Mouse (Mus musculus): ENCODE measurements around the gene Akap8l.

Gene Akap8l

DNA sequence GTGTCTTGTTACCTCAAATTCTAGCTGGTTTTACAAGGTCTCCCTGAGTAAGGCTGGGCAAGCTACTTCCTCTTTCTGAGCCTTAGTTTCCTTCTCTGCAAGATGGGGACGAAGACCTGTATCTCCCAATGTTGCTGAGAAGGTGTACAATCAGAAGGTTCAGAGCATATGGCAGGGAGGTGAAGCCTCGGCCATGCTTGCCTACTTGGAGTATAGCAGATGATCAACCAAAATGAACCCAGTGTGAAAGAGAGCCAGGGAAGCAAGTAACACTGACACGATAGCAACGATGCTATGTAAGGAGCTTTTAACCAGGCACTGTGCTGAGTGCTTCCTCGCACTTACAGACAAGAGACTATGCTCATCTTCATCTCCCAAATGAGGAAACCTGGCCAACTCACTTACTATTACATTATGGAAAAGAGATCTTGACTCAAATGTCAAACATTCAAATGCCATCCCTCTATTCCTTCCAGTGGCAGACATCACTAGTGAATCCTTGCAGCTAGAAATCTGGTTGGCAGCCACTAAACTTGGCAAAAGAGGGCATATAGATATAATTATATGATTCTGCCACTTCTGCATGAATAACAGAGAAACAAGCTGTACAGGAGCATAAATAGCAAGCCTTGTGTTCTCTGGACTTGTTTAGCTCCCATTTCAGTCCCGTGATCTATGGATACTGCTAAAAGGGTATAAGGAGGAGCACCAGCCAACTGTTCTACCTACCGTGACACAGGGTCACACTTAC is 8.0 kb upstream of the Akap8l start:
- no peak for DNase-seq (ENCODE audit: low read depth)

DNA sequence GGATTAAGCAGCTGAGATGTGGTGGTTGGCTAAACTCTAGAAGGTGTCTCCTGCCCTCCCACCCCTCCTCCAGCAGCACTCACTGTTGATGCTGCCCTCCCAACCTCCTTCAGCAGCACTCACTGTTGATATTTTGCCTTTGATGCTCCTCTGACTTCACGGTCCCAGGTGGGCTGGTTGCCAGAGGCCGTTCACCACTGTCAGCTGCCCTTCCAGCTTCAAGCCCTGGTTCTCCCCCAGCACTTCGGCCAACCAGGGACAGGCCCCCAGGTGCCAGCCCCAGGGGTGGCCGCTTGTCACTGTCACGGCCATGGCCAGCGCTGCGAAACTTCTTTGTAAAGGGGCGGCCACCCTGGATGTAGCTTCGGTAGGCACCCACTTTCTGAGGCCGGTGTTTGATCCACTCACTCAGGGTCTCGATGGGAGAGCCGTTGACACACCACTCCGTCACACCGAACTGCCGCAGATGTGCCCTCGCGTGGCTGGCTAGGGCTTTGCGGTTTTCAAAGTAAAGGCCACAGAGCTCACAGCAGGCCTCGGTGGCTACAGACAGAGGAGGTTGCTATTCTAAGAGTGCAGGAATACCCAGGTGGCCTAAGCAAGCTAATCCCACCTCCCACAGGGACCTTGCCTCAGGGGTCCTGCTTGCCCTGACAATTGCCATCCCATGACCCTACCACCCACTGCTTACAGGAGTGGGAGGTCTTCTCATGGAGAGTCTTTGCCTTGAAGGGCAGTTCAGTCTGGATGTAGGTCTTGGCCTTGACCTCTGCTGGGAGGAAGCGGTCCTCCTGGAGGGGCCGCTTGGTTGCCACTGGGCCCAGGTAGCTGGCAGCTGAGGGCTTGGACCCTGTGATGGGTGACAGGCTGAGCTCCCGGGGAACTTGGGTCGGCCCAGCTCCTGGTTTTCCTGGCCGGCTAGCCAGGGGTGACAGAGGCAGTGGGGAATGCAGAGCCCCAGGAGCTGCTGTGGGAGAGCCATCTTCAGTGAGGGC is 6.7 kb upstream of the Akap8l start:
- no peak for DNase-seq (ENCODE audit: low read depth)

DNA sequence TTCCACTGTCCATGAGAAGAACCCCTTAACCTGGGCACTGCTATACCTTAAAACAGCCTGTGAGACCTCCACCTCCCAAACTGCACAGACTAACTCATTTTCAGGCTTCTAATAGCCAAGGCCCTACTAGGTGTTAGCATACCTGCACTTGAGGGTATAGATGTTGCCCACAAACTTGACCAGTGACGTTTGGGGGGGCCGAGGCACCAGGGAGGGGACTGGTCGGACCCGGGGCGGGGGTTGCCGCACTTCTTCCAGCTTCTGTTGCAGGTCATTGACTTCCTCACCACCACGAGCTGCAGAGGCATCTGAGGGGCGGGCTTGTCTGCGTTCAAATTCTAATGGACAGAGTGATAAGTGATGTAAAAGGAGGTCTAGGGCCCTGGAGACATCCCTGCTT is 5.9 kb upstream of the Akap8l start:
- DNase-seq (ENCODE audit: low read depth): no peak

- no peak for DNase-seq (ENCODE audit: low read depth)
These were observed 4.6 kb upstream of the Akap8l start for GRCm38 (mm10) chr17:32355031-32355430.

- no peak for DNase-seq (ENCODE audit: low read depth)
These were observed 3.8 kb upstream of the Akap8l start for GRCm38 (mm10) chr17:32354211-32354610.

DNA sequence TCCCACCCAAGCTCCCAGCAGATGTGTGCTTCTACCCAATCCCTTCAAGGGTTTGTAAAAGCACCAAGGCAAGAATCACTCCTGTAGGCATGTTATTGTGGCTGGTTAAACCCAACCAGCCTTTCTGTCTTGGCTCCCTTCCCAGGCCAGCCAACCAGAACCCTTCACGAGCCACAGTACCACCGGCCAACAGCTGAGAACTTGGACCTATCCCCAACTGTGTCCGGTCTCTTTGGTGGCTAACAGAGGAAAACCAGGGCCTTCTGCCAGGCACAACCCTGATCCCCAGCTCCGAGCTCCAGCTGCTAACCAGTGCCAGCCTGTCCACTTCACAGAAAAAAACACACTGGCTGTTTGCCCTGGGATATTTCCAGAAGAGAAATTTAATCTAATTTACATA is 3.3 kb upstream of the Akap8l start:
- no peak for DNase-seq (ENCODE audit: low read depth)

DNA sequence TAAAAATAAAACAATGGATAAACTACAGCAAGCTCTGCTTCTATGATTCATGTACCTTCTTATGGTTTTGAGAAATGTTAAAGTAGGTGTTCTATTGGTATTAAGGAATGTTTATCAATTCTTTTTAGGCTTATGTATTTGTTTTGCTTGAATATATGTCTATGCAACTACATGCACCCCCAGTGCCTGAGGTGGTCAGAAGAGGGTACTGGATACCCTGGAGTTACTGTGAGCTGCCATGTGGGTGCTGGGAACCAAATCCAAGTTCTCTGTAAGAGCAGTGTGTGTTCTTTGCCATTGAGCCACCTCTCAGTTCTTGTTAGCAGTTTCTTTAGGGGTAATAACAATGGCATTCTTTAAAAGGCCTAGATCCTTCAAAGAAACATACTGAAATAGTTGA is 1.3 kb upstream of the Akap8l start:
- DNase-seq (ENCODE audit: low read depth): no peak

DNA sequence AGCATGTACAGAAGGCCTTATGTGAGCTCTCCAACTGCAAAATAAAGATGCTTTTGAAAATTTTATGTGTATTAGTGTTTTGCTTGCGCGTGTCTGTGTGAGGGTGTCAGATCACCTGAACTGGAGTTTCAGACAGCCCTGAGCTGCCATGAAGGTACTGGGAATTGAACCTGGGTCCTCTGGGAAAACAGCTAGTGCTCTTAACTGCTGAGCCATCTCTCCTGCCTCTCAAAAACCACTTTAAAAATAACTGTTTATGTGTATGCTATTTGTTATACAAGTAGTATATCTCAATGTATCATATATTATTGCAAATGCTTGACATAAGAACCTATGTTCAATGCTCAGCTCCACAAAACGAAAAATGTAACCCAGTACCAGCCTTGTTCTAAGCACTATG is 862 bp upstream of the Akap8l start:
- DNase-seq (ENCODE audit: low read depth): no peak

DNA sequence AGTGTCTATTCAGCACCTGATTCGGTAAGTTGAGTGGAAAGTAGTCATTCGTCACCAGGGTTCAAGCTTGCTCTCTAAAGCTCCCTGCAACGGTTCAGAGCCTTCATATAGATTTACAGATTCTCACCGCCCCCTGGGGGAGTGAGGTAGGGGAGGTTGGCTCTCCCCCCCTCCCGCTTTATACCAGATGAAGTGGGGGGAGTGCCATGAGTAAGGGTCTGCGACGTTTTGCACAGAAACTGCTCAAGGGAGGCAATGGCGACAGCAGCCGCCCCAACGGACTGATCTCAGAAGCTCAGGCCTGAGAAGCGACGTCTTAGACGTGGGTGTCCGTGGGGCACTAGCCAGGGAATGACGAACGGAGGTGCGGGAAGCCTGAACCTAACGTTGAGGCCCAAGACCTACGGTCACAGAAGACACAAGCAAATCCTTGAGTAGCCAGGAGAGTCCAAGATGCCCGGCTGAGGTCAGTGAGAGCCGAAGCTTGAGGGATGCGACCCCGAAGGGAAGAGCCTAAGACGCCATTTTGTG is 491 bp downstream of the Akap8l start:
- DNase-seq (ENCODE audit: low read depth): peak; percentile 54

DNA sequence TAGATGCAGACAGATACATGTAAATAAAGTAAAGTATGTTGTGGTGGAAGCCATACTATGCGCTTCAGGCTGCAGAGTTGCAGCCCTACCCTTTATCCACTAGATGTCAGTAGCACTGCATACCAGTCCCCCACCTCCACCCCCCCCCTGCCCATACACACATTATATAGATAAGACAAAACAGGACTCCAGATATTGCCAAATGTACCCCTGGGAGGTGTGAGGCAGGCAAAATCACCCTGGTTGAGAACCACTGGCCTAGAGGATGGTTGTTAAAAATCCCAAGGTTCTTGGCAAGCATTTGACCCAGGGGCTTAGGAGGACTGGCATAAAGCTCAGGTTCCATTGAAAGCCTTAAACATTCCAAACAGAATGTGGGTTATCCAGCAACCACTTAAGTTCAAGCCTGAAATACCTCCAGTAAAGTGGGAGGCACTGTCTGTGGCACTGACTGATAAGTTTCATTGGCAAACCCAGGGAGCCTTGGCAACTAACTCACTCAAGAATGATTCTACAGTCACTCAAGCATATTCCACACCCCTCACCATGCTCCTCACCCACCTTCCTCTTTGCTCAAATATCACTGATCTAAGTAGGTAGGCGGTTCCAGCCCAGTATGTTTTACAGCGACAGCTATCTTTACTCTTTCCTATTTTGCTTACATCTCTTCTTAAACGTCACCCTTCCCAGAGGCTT is 1.2 kb downstream of the Akap8l start:
- peak; percentile 82 for DNase-seq (ENCODE audit: low read depth)

DNA sequence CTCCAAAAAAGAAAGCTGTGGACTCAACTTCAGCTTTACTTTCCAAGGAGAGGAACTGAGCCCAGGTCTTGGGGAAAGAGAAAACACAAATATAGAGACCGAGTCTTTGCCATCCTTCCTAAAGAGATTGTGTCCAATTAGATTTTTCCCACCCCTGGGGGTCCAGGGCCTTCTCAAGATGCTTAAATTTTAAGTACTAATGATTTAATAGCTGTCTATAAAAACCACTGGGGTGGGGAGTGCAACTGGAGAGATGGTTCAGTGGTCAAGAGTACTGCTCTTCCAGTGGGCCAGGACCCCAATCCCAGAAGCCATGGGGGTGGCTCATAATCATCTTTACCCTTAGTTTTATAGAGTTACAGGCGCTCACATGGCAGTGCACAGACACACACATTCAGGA is 2.0 kb downstream of the Akap8l start:
- no peak for DNase-seq (ENCODE audit: low read depth)

GRCm38 (mm10) chr17:32341102-32341501 is 9.3 kb downstream of the Akap8l start:
- peak; percentile 61 for DNase-seq (ENCODE audit: low read depth)

- no peak for DNase-seq (ENCODE audit: low read depth)
These were observed 10.3 kb downstream of the Akap8l start for GRCm38 (mm10) chr17:32340110-32340509.

GRCm38 (mm10) chr17:32335869-32336268 is 14.5 kb downstream of the Akap8l start:
- no peak for DNase-seq (ENCODE audit: low read depth)

GRCm38 (mm10) chr17:32334921-32335320 is 15.5 kb downstream of the Akap8l start:
- DNase-seq (ENCODE audit: low read depth): no peak

- DNase-seq (ENCODE audit: low read depth): no peak
These were observed 16.6 kb downstream of the Akap8l start for GRCm38 (mm10) chr17:32333675-32334303.

GRCm38 (mm10) chr17:32327501-32327900 is 22.9 kb downstream of the Akap8l start:
- no peak for DNase-seq (ENCODE audit: low read depth)

DNA sequence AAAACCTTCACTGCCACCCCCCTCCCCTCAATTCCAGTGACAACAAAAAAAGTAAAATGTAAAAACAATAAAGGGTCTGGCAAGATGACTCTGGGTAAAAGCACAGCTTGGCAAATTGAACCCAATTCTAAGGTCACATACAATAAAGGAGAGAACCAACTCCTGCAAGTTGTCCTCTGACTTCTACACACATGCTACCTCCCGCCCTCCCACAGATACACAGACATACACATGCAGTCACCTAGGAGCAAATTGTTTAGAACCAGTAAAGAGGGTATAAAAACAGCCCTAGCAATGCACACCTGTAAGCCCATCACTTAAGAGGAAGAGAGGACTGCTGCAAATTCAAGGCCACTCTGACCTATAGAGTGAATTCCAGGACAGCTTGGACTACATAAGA is 27.6 kb downstream of the Akap8l start:
- DNase-seq (ENCODE audit: low read depth): no peak

DNA sequence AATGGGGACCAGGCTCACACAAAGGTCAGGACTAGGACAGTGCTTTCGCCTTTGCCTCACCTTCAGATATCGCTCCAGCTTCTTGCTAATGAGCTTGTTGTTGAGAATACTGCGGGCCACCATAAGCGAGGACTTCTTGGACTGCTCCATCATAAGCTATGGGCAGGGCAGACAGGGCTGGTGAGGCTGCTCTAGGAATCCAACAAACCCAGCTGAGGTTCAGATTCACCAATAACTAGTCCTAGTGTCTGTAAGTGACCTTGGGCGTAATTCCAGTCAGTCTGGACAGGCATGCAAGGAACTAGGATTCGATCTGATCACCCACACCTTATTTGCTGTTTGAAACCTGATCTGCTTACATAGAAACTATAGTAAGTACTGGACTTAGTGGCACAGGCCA is 28.6 kb downstream of the Akap8l start:
- no peak for DNase-seq (ENCODE audit: low read depth)

DNA sequence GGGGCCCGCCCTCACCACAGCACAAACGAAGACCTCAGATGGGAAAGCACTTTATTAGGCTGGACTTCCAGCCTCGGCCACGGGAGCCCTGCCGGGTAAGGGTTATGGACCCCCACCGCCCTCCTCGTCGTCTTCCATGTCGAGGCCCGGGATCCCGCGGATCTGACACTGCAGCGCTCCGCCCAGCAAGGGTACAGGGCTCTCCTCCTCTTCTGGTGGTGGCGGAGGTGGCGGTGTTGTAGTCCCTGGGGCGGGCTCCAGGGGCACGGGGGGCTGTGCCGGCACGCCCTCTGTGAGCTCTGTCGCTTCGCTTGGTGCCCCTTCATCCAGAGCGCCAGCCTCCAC is 29.0 kb downstream of the Akap8l start:
- no peak for DNase-seq (ENCODE audit: low read depth)

GRCm38 (mm10) chr17:32320597-32321389 is 29.6 kb downstream of the Akap8l start, which contains the start of gene Akap8:
TSS of gene Akap8 (minus strand) at chr17:32321238.
- DNase-seq (ENCODE audit: low read depth): peak; percentile 98

All from naive thymus-derived CD4-positive, alpha-beta T cell, adult 2 months (primary cell).